Mouse (Mus musculus) forebrain, embryonic 11.5 days (tissue): Measurements from ENCODE around the gene Pilrb2. TPM values are rescaled to one million over a fixed set of nuclear protein-coding genes. Genes with fewer than 3 reads are reported as not detected.
"Not testable (repeated sequence)": the region's sequence is repeated elsewhere in the genome, so short reads cannot be mapped to it uniquely, and the experiment has no call there.

Source experiments
- ATAC-seq: fragments of 200-750 bp; cut with Nextera tagmentation; replicated peaks from 2 replicates; pipeline ENCODE4 v1.8.0; 2017; ENCODE audit warnings: moderate TSS enrichment; ENCODE audit not compliant: low FRiP score
- DNase-seq: peaks from one replicate; pipeline ENCODE4 v3.0.0-alpha.2; 2017; ENCODE audit warnings: low spot score
- H3K27ac ChIP-seq: fragments of 300-500 bp; sonication (generic); 2 replicates; pipeline ENCODE4 v1.5.1; 2014; ENCODE audit warnings: low read depth, low read length
- H3K27me3 ChIP-seq: fragments of 300-500 bp; sonication (generic); 2 replicates; pipeline ENCODE4 v1.6.1; 2014; ENCODE audit warnings: mild to moderate bottlenecking, low read length, mixed read lengths; ENCODE audit not compliant: control insufficient read depth, insufficient read depth
- H3K36me3 ChIP-seq: fragments of 300-500 bp; sonication (generic); 2 replicates; pipeline ENCODE4 v1.6.1; 2014; ENCODE audit warnings: mild to moderate bottlenecking, low read length, moderate library complexity, mixed read lengths; ENCODE audit not compliant: control insufficient read depth, insufficient read depth
- H3K4me1 ChIP-seq: fragments of 300-500 bp; sonication (generic); replicated peaks from 2 replicates; pipeline ENCODE4 v1.6.1; 2014; ENCODE audit warnings: low read length, mixed read lengths; ENCODE audit not compliant: control insufficient read depth, insufficient read depth
- H3K4me2 ChIP-seq: fragments of 300-500 bp; sonication (generic); 2 replicates; pipeline ENCODE4 v1.6.1; 2014; ENCODE audit warnings: low read depth, mild to moderate bottlenecking, low read length, moderate library complexity, mixed read lengths; ENCODE audit not compliant: severe bottlenecking
- H3K4me3 ChIP-seq: fragments of 300-500 bp; sonication (generic); 2 replicates; pipeline ENCODE4 v1.5.1; 2014; ENCODE audit warnings: low read depth, low read length
- H3K9ac ChIP-seq: fragments of 300-500 bp; sonication (generic); 2 replicates; pipeline ENCODE4 v1.6.1; 2014; ENCODE audit warnings: low read length
- H3K9me3 ChIP-seq: fragments of 300-500 bp; sonication (generic); 2 replicates; pipeline ENCODE4 v1.6.1; 2016; ENCODE audit warnings: low read length, mixed read lengths; ENCODE audit not compliant: control insufficient read depth
- WGBS: fragments of 180-500 bp; shearing (Covaris S2); extraction: QIAGEN DNeasy Blood & Tissue Kit; methylation state at CpG from one replicate; pipeline ENCODE4 v1.1.7; 2014; 5-methylcytosine and 5-hydroxymethylcytosine counted together
- polyA plus RNA-seq: library from polyadenylated mRNA; unstranded; fragments of >200 nt; fragmentation: Nextera tagmentation; extraction: Ambion mirVana; gene quantifications from 2 replicates; pipeline ENCODE4 v1.2.1, GENCODE M21; 2014

Gene Pilrb2
- not detected in 2 replicates for polyA plus RNA-seq

DNA sequence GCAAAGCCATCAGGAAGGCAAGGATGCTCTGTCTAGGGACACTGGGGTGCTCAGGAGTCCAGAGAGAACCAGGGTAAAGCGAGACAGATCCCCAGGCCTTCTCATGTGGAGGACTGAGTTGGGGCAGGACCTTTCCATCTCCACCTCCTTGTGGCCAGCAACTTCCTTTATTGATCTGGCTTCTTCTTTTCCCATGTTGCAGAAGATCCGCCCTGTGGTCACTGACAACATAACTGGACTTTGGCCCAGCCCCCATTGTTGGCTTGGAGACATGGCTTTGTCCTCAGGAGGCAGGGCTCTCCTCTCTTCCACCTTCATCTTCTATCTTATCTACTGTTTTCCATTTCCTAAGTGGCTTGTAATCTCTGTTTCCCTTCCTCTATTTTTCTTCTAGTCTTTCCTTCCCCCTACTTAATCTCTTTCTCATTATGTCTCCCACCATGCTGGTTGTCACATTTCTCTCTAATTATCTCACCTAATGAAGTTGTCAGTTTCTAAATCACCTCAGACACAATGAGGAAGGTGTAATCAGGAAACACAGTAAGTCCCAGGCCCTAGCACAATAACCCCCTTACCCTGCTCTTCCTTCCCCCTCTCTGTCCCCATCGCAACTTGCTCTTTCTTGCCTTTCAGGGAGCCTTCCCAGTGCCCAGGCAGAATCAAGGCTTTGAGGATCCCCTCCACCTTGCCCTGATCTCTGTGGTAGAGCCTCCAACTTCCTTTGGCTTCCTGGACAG, at the start of gene Pilrb2:
Gene Pilrb2, minus strand, starts transcription at position 172 of the 737 bp plus-strand sequence.
- not testable (repeated sequence) for H3K4me3 ChIP-seq, H3K27me3 ChIP-seq, H3K36me3 ChIP-seq, H3K4me2 ChIP-seq, H3K4me1 ChIP-seq, DNase-seq, H3K9ac ChIP-seq, H3K9me3 ChIP-seq, ATAC-seq, H3K27ac ChIP-seq
- 81% methylated on average over 3 of the region's 3 CpGs for WGBS

DNA sequence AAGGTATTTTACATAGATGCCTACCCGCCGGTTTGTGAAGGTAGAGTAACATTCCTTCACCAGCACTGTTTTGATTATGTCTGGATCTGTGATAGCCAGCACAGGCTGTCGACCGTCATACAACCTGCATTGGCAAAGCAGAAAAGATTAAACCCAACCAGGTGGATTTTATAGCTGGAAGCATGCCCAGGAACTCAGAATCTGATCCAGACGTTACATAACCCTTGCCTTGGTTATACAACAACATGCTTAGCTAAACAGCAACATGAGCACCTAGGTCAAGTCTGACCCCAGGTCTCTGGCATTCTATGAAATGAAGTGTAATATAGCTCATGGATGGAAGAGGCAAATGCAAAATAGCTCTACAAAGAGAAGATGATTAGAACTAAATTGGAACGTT, 43.9 kb upstream of the Pilrb2 start:
- Histone ChIP-seq H3K4me1 (no peaks in the 10 kb centered on the region), H3K27me3 (no peaks in the 10 kb centered on the region), H3K9me3 (no peaks in the 10 kb centered on the region), H3K27ac (no peak overlapping the region), H3K36me3 (no peaks in the 10 kb centered on the region), H3K9ac (no peak overlapping the region), H3K4me3 (no peak overlapping the region), H3K4me2 (no peak overlapping the region)
- ATAC-seq (no peak), DNase-seq (no peak)
- WGBS: 84% methylated on average over 6 of the region's 6 CpGs

GRCm38 (mm10) chr5:137914508-137914907, 42.9 kb upstream of the Pilrb2 start:
- no peaks in the 10 kb centered on the region for H3K36me3 ChIP-seq
- no peak for ATAC-seq
- no peak overlapping the region for H3K9ac ChIP-seq
- no peaks in the 10 kb centered on the region for H3K9me3 ChIP-seq
- no peaks in the 10 kb centered on the region for H3K27me3 ChIP-seq
- H3K4me1 ChIP-seq: no peaks in the 10 kb centered on the region
- no peak for DNase-seq
- H3K4me3 ChIP-seq: no peak overlapping the region
- no peak overlapping the region for H3K27ac ChIP-seq
- H3K4me2 ChIP-seq: no peak overlapping the region

- DNase-seq: no peak
- Histone ChIP-seq H3K9ac (no peak overlapping the region), H3K36me3 (no peaks in the 10 kb centered on the region), H3K4me2 (no peak overlapping the region), H3K9me3 (no peaks in the 10 kb centered on the region), H3K4me1 (no peaks in the 10 kb centered on the region), H3K4me3 (no peak overlapping the region), H3K27ac (no peak overlapping the region), H3K27me3 (no peaks in the 10 kb centered on the region)
- WGBS: 90% methylated on average over 3 of the region's 3 CpGs
- ATAC-seq: no peak
Measured at GRCm38 (mm10) chr5:137909564-137910262, 38.1 kb upstream of the Pilrb2 start.

DNA sequence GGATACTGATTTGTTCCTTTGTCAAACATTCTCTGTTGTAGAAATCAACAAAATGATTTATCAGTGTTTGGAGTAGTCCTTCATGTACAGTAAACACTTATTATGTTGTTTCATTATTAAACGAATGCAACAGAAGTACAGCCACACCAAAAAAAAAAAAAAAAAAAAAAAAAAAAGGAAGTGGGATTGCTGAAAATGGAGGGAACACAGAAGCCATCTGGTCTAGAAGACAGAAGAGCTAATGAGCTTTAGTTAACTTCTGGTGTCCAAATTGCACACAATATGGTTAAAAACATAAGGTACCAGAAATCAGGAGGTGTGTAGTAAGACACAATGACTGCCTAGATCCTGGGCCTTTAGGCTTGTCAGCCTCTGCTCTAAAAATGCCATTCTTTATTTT, 26.2 kb upstream of the Pilrb2 start:
- Histone ChIP-seq H3K4me2 (no peak overlapping the region), H3K36me3 (no peaks in the 10 kb centered on the region), H3K4me1 (no peaks in the 10 kb centered on the region), H3K9me3 (no peaks in the 10 kb centered on the region), H3K27ac (no peak overlapping the region), H3K4me3 (no peak overlapping the region), H3K9ac (no peak overlapping the region), H3K27me3 (no peaks in the 10 kb centered on the region)
- ATAC-seq: no peak
- no peak for DNase-seq
- WGBS: 71% methylated on average over 1 of the region's 1 CpGs

DNA sequence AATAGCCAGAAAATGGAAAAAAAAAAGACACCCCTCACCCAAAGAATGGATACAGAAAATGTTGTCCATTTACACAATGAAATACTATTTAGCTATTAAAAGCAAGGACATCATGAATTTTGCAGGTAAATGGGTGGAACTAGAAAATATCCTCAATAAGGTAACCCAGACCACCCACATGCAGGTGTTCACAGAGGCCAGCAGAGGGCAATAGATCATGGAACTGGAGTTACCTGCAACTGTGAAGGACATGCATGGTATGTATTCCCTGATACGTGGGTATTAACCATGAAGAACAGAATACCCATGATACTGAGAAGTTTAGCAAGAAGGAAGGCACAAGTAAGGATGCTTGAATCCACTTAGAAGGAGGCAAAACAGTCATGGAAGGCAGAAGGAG, 21.3 kb upstream of the Pilrb2 start:
- no peak for DNase-seq
- Histone ChIP-seq H3K36me3 (no peaks in the 10 kb centered on the region), H3K27ac (no peak overlapping the region), H3K4me3 (no peak overlapping the region), H3K9me3 (no peaks in the 10 kb centered on the region), H3K9ac (no peak overlapping the region), H3K4me1 (no peaks in the 10 kb centered on the region), H3K4me2 (no peak overlapping the region), H3K27me3 (no peaks in the 10 kb centered on the region)
- WGBS: 63% methylated on average over 1 of the region's 1 CpGs
- ATAC-seq: no peak

- WGBS: 89% methylated on average over 1 of the region's 1 CpGs
- no peaks in the 10 kb centered on the region for H3K27me3 ChIP-seq
- H3K4me2 ChIP-seq: no peak overlapping the region
- H3K9ac ChIP-seq: no peak overlapping the region
- DNase-seq: no peak
- no peak for ATAC-seq
- H3K27ac ChIP-seq: no peak overlapping the region
- H3K4me1 ChIP-seq: no peaks in the 10 kb centered on the region
- no peaks in the 10 kb centered on the region for H3K36me3 ChIP-seq
- H3K9me3 ChIP-seq: no peaks in the 10 kb centered on the region
- no peak overlapping the region for H3K4me3 ChIP-seq
Measured at GRCm38 (mm10) chr5:137887666-137888065, 16.1 kb upstream of the Pilrb2 start.

DNA sequence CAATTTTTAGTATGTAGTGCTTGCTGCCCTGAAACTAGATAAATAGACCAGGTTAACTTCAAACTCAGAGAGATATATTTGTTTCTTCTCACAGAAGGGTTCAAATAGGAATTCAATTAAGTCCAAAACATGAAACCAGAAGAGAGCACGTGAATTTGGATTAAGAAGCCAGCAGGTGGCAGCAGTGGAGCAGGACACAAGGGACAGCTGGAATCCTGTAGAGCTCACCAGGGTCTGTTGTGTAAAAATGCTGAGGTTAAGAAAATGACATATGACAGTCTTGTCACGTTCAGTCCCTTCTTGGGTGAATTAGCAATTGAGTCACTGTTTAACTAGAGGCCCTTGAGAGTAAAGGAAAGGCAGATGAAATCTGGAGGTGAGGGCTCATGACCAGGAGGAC, 14.3 kb upstream of the Pilrb2 start:
- 18% methylated on average over 2 of the region's 2 CpGs for WGBS
- Histone ChIP-seq H3K36me3 (no peaks in the 10 kb centered on the region), H3K4me1 (no peaks in the 10 kb centered on the region), H3K4me3 (no peak overlapping the region), H3K4me2 (no peak overlapping the region), H3K27ac (no peak overlapping the region), H3K27me3 (no peaks in the 10 kb centered on the region), H3K9ac (no peak overlapping the region), H3K9me3 (no peaks in the 10 kb centered on the region)
- ATAC-seq: no peak
- DNase-seq: peak; percentile 52

- WGBS: 88% methylated on average over 3 of the region's 3 CpGs
- Histone ChIP-seq H3K4me2 (no peak overlapping the region), H3K27ac (no peak overlapping the region), H3K9ac (no peak overlapping the region), H3K9me3 (no peaks in the 10 kb centered on the region), H3K4me1 (no peaks in the 10 kb centered on the region), H3K4me3 (no peak overlapping the region), H3K36me3 (no peaks in the 10 kb centered on the region), H3K27me3 (no peaks in the 10 kb centered on the region)
- ATAC-seq (no peak), DNase-seq (no peak)
Measured at GRCm38 (mm10) chr5:137883345-137883744, 11.7 kb upstream of the Pilrb2 start.
